Mouse (Mus musculus): ENCODE data around the gene Saxo1.

GRCm38 (mm10) chr4:86580591-86580990, 22.5 kb upstream of the Saxo1 start:
- no peak for TF ChIP-seq TAL1 (IDR thresholded peaks at IDR 0.05; ENCODE audit: low read length)
- TF ChIP-seq GATA1 (IDR thresholded peaks at IDR 0.05; ENCODE audit: low read length): no peak
